Mouse (Mus musculus): ENCODE data around the gene Atp6v0e. TPM values are rescaled to one million over a fixed set of nuclear protein-coding genes. Genes with fewer than 3 reads are reported as not detected.
A peak's percentile ranks its signal among the peaks of the same experiment; 100 is the strongest.

Gene Atp6v0e
- total RNA-seq, 2 experiments from 2014 or later, result 193 to 224 TPM

- peak in 1 of 2 experiments; percentile 11 for DNase-seq
Measured at GRCm38 (mm10) chr17:26717868-26718267, 54.8 kb downstream of the Atp6v0e start.

GRCm38 (mm10) chr17:26719405-26719804, 56.4 kb downstream of the Atp6v0e start:
- DNase-seq, result no peak

- no peak for DNase-seq
Measured at GRCm38 (mm10) chr17:26721802-26722201, 58.8 kb downstream of the Atp6v0e start.

DNA sequence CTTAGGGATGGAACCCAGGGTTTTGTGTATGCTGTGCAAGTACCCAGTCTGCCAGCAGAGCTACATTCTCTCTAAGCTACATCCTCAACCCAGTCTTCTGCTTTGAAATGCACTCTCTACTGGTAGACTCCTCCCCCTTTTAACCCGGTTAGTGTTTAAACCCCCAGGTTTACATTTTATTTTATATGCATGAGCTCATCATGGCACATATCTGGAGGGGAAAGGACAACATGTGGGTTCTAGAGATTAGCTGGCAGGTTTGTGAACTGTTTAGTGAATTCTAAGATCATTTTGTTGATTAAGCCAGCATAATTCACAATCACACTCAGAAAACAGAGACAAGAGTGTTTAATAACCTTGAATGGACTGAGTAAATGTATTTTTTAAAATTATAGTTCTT, 61.8 kb downstream of the Atp6v0e start:
- no peak for DNase-seq

DNA sequence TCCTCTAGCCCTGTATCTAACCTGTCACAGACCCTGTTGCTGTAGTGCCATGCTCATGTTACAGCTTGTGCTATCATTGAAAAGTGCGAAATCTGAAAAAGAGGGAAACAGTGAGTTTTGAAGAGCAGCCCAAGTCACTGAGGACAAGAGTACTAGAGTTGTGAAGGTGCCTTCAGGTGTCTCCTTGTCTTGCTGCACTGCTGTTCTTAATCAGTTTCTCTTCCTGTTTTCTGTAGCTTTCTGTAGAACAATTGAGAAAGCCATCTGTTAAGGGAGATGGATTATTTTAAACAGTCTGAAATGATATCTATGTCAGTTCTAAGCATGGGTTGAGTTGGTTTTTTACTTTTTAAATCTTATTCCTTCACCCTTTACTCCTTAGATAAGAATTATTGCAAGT, 63.6 kb downstream of the Atp6v0e start:
- no peak for DNase-seq

- DNase-seq, result peak in 1 of 2 experiments; percentile 10
Measured at GRCm38 (mm10) chr17:26727110-26727755, 64.2 kb downstream of the Atp6v0e start.

GRCm38 (mm10) chr17:26742581-26742980, 79.5 kb downstream of the Atp6v0e start:
- no peak for DNase-seq

DNA sequence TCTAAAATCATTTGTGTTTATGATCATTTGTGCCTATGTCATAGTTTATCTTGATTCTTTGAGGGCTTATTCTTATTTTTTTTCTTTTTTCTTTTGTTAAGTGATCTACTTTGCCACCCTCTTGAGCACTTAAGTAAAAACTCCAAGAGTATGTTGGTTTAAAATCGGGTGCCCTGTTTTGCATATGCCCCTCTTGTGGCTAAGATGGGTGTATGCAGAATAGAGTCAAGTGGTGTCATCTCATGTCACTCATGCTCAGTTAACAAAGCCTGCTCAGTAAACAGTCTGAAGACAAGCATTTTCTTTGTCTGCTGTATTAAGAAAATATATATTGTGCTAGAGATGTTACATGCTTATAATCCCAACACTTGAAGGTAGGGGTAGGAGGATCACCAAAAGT, 80.3 kb downstream of the Atp6v0e start:
- no peak for DNase-seq

Other genes with a start within 250 kb of the Atp6v0e start
- 10 to 100 TPM; 43.0 to 57.4 TPM for gene Neurl1b, start 248.4 kb upstream of the Atp6v0e start, total RNA-seq (2021)
- gene Ergic1, start 101.7 kb upstream of the Atp6v0e start, total RNA-seq (2021), result 100 to 1,000 TPM; 159 to 160 TPM
- 10 to 100 TPM; 56.9 to 62.5 TPM for gene Dusp1, start 101.1 kb upstream of the Atp6v0e start, total RNA-seq (2021)
- 10 to 100 TPM; 64.7 to 78.0 TPM for gene Crebrf, start 52.4 kb downstream of the Atp6v0e start, total RNA-seq (2021)
- 10 to 100 TPM; 24.7 to 27.2 TPM for gene Bnip1, start 117.8 kb downstream of the Atp6v0e start, total RNA-seq (2021)
- not detected for gene Nkx2-5, start 181.8 kb downstream of the Atp6v0e start, total RNA-seq (2021)